Mouse (Mus musculus): ENCODE measurements around the gene Sec14l2. TPM values are rescaled to one million over a fixed set of nuclear protein-coding genes. Genes with fewer than 3 reads are reported as not detected.
"Not testable (repeated sequence)": the region's sequence is repeated elsewhere in the genome, so short reads cannot be mapped to it uniquely, and the experiment has no call there.

The Sec14l2 gene
- total and polyA plus RNA-seq, 2 experiments: 302 to 349 TPM

DNA sequence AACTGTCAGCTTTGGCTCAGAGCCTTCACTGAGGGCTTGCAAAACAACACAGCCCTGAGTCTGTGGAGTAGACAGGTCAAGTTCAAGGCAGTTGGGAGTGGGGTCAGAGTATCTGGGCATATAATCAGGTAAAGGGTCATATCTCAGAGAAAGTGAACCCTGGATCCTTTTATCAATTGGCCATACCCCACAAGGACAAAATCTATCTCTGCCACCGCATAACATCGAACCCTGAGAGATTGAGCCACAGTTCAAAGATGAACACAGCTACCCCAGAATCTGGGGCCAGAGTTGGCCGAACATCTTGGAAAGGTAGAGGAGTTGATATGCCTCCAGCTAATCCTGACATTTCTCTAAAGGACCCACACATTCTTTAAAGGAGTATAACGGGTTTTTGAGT, 11.2 kb downstream of the Sec14l2 start:
- Histone ChIP-seq H3K27me3 (ENCODE audit: control insufficient read depth, insufficient read depth, low read length) (no peaks in the 10 kb centered on the region), H3K27ac (replicated peaks; ENCODE audit: insufficient read depth, low read depth, low read length) (peak overlapping the region; percentile 85), H3K4me1 (ENCODE audit: control insufficient read depth, insufficient read depth, low read length) (peaks cover 46% of the 10 kb centered on the region), H3K9ac (ENCODE audit: low read depth, low read length) (peak overlapping the region; percentile 16; the same call in 1 of the 2 replicates), H3K4me3 (ENCODE audit: insufficient read depth, low read depth, low read length) (no peak overlapping the region), H3K79me2 (ENCODE audit: control insufficient read depth, insufficient read depth, low read length) (peaks cover 3% of the 10 kb centered on the region; the same call in 1 of the 2 replicates), H3K36me3 (ENCODE audit: control insufficient read depth, insufficient read depth, low read length) (peaks cover 39% of the 10 kb centered on the region)
- WGBS: 22% methylated on average over 4 of the region's 4 CpGs
- peak; percentile 99 for DNase-seq (ENCODE audit: extremely low read depth, low read depth, low spot score)
- TF ChIP-seq CTCF (IDR thresholded peaks at IDR 0.05; ENCODE audit: low read depth, low read length) (no peak), POLR2A (IDR thresholded peaks at IDR 0.05; ENCODE audit: extremely low read depth, insufficient read depth, low read length) (no peak)

DNA sequence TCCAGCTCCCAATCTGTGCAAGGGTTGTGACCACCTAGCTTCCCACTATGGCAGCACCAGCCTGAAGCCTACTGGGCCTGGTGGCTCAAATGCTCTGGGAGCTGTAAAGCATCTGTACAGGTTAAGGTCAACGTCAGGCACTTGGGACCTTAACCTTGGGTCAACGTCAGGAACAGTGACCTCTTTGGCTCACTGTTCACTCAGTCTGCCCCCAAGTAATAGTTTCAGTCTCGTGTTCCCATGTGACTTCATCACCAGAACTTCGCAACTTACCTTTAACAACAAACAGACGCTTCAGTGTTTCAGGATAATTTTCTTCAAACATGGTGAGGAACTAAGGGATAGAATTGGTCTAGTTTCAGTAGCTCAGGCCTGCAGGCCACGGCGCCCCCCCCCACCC, 14.5 kb downstream of the Sec14l2 start:
- Histone ChIP-seq H3K4me1 (ENCODE audit: control insufficient read depth, insufficient read depth, low read length) (peaks cover 41% of the 10 kb centered on the region), H3K27me3 (ENCODE audit: control insufficient read depth, insufficient read depth, low read length) (no peaks in the 10 kb centered on the region), H3K27ac (replicated peaks; ENCODE audit: insufficient read depth, low read depth, low read length) (peak overlapping the region; percentile 51), H3K36me3 (ENCODE audit: control insufficient read depth, insufficient read depth, low read length) (peaks cover 55% of the 10 kb centered on the region), H3K79me2 (ENCODE audit: control insufficient read depth, insufficient read depth, low read length) (no peaks in the 10 kb centered on the region), H3K4me3 (ENCODE audit: insufficient read depth, low read depth, low read length) (no peak overlapping the region; the same call in 1 of the 2 replicates), H3K9ac (ENCODE audit: low read depth, low read length) (peak overlapping the region; percentile 31; the same call in 1 of the 2 replicates)
- WGBS: 33% methylated on average over 7 of the region's 7 CpGs
- peak; percentile 93 for DNase-seq (ENCODE audit: extremely low read depth, low read depth, low spot score)
- TF ChIP-seq POLR2A (IDR thresholded peaks at IDR 0.05; ENCODE audit: extremely low read depth, insufficient read depth, low read length): no peak

DNA sequence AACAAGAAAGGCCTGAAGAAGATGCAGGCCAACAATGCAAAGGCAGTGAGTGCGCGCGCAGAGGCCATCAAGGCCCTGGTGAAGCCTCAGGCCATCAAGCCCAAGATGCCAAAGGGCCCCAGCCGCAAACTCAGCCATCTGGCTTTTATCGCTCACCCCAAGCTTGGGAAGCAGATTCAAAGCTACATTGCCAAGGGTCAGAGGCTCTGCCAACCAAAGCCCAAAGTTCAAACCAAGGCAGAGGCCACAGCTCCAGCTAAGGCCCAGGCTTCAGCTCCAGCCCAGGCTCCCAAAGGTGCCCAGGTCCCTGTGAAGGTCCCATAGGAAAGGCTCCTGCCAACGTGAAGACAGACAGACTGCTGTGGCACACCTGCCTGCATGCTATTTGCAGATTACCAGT, 15.3 kb downstream of the Sec14l2 start:
- Histone ChIP-seq H3K4me1 (ENCODE audit: control insufficient read depth, insufficient read depth, low read length) (peaks cover 39% of the 10 kb centered on the region), H3K36me3 (ENCODE audit: control insufficient read depth, insufficient read depth, low read length) (peaks cover 63% of the 10 kb centered on the region), H3K27ac (replicated peaks; ENCODE audit: insufficient read depth, low read depth, low read length) (peak overlapping the region; percentile 51)
- not testable (repeated sequence) for H3K9ac ChIP-seq (ENCODE audit: low read depth, low read length); H3K27me3 ChIP-seq (ENCODE audit: control insufficient read depth, insufficient read depth, low read length); H3K79me2 ChIP-seq (ENCODE audit: control insufficient read depth, insufficient read depth, low read length); H3K4me3 ChIP-seq (ENCODE audit: insufficient read depth, low read depth, low read length)
- 27% methylated on average over 6 of the region's 6 CpGs for WGBS
- peak; percentile 92 for DNase-seq (ENCODE audit: extremely low read depth, low read depth, low spot score)

- DNase-seq (ENCODE audit: extremely low read depth, low read depth, low spot score): no peak
- peaks cover 71% of the 10 kb centered on the region for H3K36me3 ChIP-seq (ENCODE audit: control insufficient read depth, insufficient read depth, low read length)
- WGBS: 73% methylated on average over 6 of the region's 6 CpGs
- H3K79me2 ChIP-seq (ENCODE audit: control insufficient read depth, insufficient read depth, low read length): no peaks in the 10 kb centered on the region
- peaks cover 25% of the 10 kb centered on the region for H3K4me1 ChIP-seq (ENCODE audit: control insufficient read depth, insufficient read depth, low read length)
- no peaks in the 10 kb centered on the region for H3K27me3 ChIP-seq (ENCODE audit: control insufficient read depth, insufficient read depth, low read length)
- H3K27ac ChIP-seq (replicated peaks; ENCODE audit: insufficient read depth, low read depth, low read length): no peak overlapping the region
- TF ChIP-seq CTCF (IDR thresholded peaks at IDR 0.05; ENCODE audit: low read depth, low read length): no peak
- H3K9ac ChIP-seq (ENCODE audit: low read depth, low read length): no peak overlapping the region
- H3K4me3 ChIP-seq (ENCODE audit: insufficient read depth, low read depth, low read length): no peak overlapping the region
Observed at GRCm38 (mm10) chr11:4105444-4105843, 17.8 kb downstream of the Sec14l2 start.

DNA sequence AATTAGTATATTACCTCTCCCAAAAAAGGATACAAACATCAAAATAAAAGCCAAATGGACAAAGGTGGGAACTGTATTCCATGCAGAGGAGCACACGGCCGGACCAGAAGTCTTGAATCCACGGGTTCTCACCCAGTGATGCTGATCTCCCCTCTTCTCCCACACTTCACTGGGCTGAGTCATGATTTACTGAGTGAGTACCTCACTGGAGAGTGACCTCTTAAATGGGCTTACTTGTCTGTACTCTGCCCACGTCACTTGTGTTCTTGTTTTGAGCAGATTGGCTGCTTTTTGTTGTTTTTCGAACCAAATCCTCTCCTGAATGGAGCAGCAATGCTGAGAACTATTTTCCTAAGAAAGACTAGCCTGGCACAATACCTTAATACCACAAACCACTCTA, 18.2 kb downstream of the Sec14l2 start:
- Histone ChIP-seq H3K79me2 (ENCODE audit: control insufficient read depth, insufficient read depth, low read length) (no peaks in the 10 kb centered on the region), H3K36me3 (ENCODE audit: control insufficient read depth, insufficient read depth, low read length) (peaks cover 68% of the 10 kb centered on the region), H3K27ac (replicated peaks; ENCODE audit: insufficient read depth, low read depth, low read length) (no peak overlapping the region), H3K27me3 (ENCODE audit: control insufficient read depth, insufficient read depth, low read length) (no peaks in the 10 kb centered on the region), H3K9ac (ENCODE audit: low read depth, low read length) (no peak overlapping the region), H3K4me1 (ENCODE audit: control insufficient read depth, insufficient read depth, low read length) (peaks cover 22% of the 10 kb centered on the region), H3K4me3 (ENCODE audit: insufficient read depth, low read depth, low read length) (no peak overlapping the region)
- no peak for TF ChIP-seq CTCF (IDR thresholded peaks at IDR 0.05; ENCODE audit: low read depth, low read length)
- no peak for TF ChIP-seq POLR2A (IDR thresholded peaks at IDR 0.05; ENCODE audit: extremely low read depth, insufficient read depth, low read length)
- peak; percentile 24 for DNase-seq (ENCODE audit: extremely low read depth, low read depth, low spot score)
- WGBS: 89% methylated on average over 5 of the region's 5 CpGs

- H3K9ac ChIP-seq (ENCODE audit: low read depth, low read length): no peak overlapping the region
- peaks cover 72% of the 10 kb centered on the region for H3K36me3 ChIP-seq (ENCODE audit: control insufficient read depth, insufficient read depth, low read length)
- WGBS: 87% methylated on average over 14 of the region's 14 CpGs
- H3K27me3 ChIP-seq (ENCODE audit: control insufficient read depth, insufficient read depth, low read length): no peaks in the 10 kb centered on the region
- no peak overlapping the region for H3K27ac ChIP-seq (replicated peaks; ENCODE audit: insufficient read depth, low read depth, low read length)
- H3K4me3 ChIP-seq (ENCODE audit: insufficient read depth, low read depth, low read length): no peak overlapping the region
- H3K4me1 ChIP-seq (ENCODE audit: control insufficient read depth, insufficient read depth, low read length): peaks cover 11% of the 10 kb centered on the region
- no peak for DNase-seq (ENCODE audit: extremely low read depth, low read depth, low spot score)
- TF ChIP-seq POLR2A (IDR thresholded peaks at IDR 0.05; ENCODE audit: extremely low read depth, insufficient read depth, low read length): no peak
- TF ChIP-seq CTCF (IDR thresholded peaks at IDR 0.05; ENCODE audit: low read depth, low read length): no peak
- H3K79me2 ChIP-seq (ENCODE audit: control insufficient read depth, insufficient read depth, low read length): no peaks in the 10 kb centered on the region
Observed at GRCm38 (mm10) chr11:4103522-4103921, 19.7 kb downstream of the Sec14l2 start.
